In genomic region chr6:47649961-47650360, GRCm38 (mm10) we compare ENCODE assay signal across 8 mouse cellular contexts. TPM values are rescaled to one million over a fixed set of nuclear protein-coding genes. Genes with fewer than 3 reads are reported as not detected.
DNase-seq lines count a peak whose midpoint lies in the region; ATAC-seq lines count a peak whose summit lies in the region.

No protein-coding gene starts in this region.

- no peaks in the 10 kb centered on the region for H3K36me3 ChIP-seq in hindbrain, embryonic 10.5 days
- no peaks in the 10 kb centered on the region for H3K36me3 ChIP-seq in hindbrain, embryonic 12.5 days

- DNase-seq in hindbrain, embryonic 10.5 days (ENCODE audit: low spot score), result no peak
- DNase-seq in right cerebral cortex, adult 2 months (ENCODE audit: low spot score in 2 of 2), result peak; percentile 13 to 23
- no peak for DNase-seq in right cerebral cortex, adult 18-20 months
- DNase-seq in cerebellum, adult 18-20 months, result peak; percentile 18 to 38
- DNase-seq in layer of hippocampus, postnatal 10 days (ENCODE audit: low spot score in 2 of 2), result peak; percentile 11 to 29
- no peak for DNase-seq in natural killer cell, adult 2 months (ENCODE audit: low spot score in 2 of 2)

- no peak overlapping the region for H3K27ac ChIP-seq in hindbrain, embryonic 10.5 days
- no peak overlapping the region for H3K27ac ChIP-seq in hindbrain, embryonic 12.5 days

- H3K4me2 ChIP-seq in hindbrain, embryonic 12.5 days (replicated peaks), result no peak overlapping the region; the same call in 1 of the 2 replicates

- H3K4me3 ChIP-seq in hindbrain, embryonic 10.5 days, result peak overlapping the region; percentile 58; the same call in 1 of the 2 replicates
- no peak overlapping the region for H3K4me3 ChIP-seq in hindbrain, embryonic 12.5 days

- no peak for ATAC-seq in hindbrain, embryonic 12.5 days (ENCODE audit: low FRiP score)
- no peak for ATAC-seq in megakaryocyte-erythroid progenitor cell, adult 5-6 weeks (replicated peaks; ENCODE audit: low FRiP score, low TSS enrichment, poor library complexity, severe bottlenecking)

- H3K9ac ChIP-seq in hindbrain, embryonic 12.5 days, result no peak overlapping the region

- H3K27me3 ChIP-seq in hindbrain, embryonic 10.5 days (ENCODE audit: insufficient read depth, poor library complexity, severe bottlenecking), result peaks cover 13% of the 10 kb centered on the region; the same call in 1 of the 2 replicates
- H3K27me3 ChIP-seq in hindbrain, embryonic 12.5 days, result 0 out of 2 replicates have a peak, but pooled peaks cover 6% of the 10 kb centered on the region

- WGBS in hindbrain, embryonic 10.5 days, result 91% methylated on average over 6 of the region's 6 CpGs
- WGBS in hindbrain, embryonic 12.5 days, result 90% methylated on average over 6 of the region's 6 CpGs

- no peaks in the 10 kb centered on the region for H3K4me1 ChIP-seq in hindbrain, embryonic 10.5 days (replicated peaks)
- H3K4me1 ChIP-seq in hindbrain, embryonic 12.5 days, result no peaks in the 10 kb centered on the region

- H3K9me3 ChIP-seq in hindbrain, embryonic 10.5 days, result peaks cover 3% of the 10 kb centered on the region; the same call in 1 of the 2 replicates
- H3K9me3 ChIP-seq in hindbrain, embryonic 12.5 days (replicated peaks), result no peaks in the 10 kb centered on the region

RNA-seq across cellular contexts. Expression of gene Ezh2, which starts 54.8 kb away (rescaled TPM):
- 134 and 176 TPM in 2 replicates for polyA plus RNA-seq in hindbrain, embryonic 10.5 days (2016; fragmentation: Nextera tagmentation; extraction: Ambion mirVana)
- 154 and 159 TPM in 2 replicates for polyA plus RNA-seq in hindbrain, embryonic 12.5 days (2016; fragmentation: Nextera tagmentation; extraction: Ambion mirVana)
- total RNA-seq in layer of hippocampus, postnatal 10 days (2021), result 10 to 100 TPM; 33.5 to 35.7 TPM
- 284 and 385 TPM in 2 replicates for total RNA-seq in megakaryocyte-erythroid progenitor cell, adult 5-6 weeks (2014; fragmentation: Nextera tagmentation)
- 203 and 340 TPM in 2 replicates for total RNA-seq in megakaryocyte-erythroid progenitor cell, adult 5-6 weeks (2017)

Comparison
In these comparisons a context has a peak if more than half of its experiments do, and no peak if none do; other contexts are left out.
1. DNase-seq: peak in right cerebral cortex, adult 2 months (2 of 2), cerebellum, adult 18-20 months (2 of 2) and layer of hippocampus, postnatal 10 days (2 of 2); none in hindbrain, embryonic 10.5 days (single experiment), right cerebral cortex, adult 18-20 months (single experiment) and natural killer cell, adult 2 months (0 of 2).
2. RNA of gene Ezh2, which starts 54.8 kb away (total RNA-seq): 203 to 385 TPM in megakaryocyte-erythroid progenitor cell, adult 5-6 weeks; 33.5 to 35.7 TPM in layer of hippocampus, postnatal 10 days; every median in the first group is over 4 times any median in the second.